Mouse (Mus musculus) heart, embryonic 14.5 days (tissue): ENCODE measurements around the gene Rnf19b. TPM values are rescaled to one million over a fixed set of nuclear protein-coding genes. Genes with fewer than 3 reads are reported as not detected.
A peak's percentile ranks its signal among the peaks of the same experiment; 100 is the strongest.

Experiments used
- ATAC-seq: fragments of 200-750 bp; cut with Nextera tagmentation; 2 replicates; pipeline ENCODE4 v1.8.0; 2017; ENCODE audit warnings: low read depth, moderate TSS enrichment; ENCODE audit not compliant: insufficient number of reproducible peaks, insufficient read depth, low FRiP score
- H3K27ac ChIP-seq, 2 experiments: fragments of 200-500 bp in 1 of 2; fragments of 300-500 bp in 1 of 2; sonication (generic) in 1 of 2; replicated peaks in 1 of 2; 2 replicates each; pipeline ENCODE4 v1.5.1; 2012 to 2014; ENCODE audit warnings: low read depth in 2 of 2, low read length in 2 of 2, control low read depth in 1 of 2, mild to moderate bottlenecking in 1 of 2, mixed read lengths in 1 of 2; ENCODE audit not compliant: control insufficient read depth in 1 of 2, insufficient read depth in 1 of 2
- H3K27me3 ChIP-seq: fragments of 300-500 bp; sonication (generic); 2 replicates; pipeline ENCODE4 v1.6.1; 2014; ENCODE audit warnings: mild to moderate bottlenecking, low read length, control low read depth; ENCODE audit not compliant: control insufficient read depth, insufficient read depth
- H3K36me3 ChIP-seq: fragments of 300-500 bp; sonication (generic); 2 replicates; pipeline ENCODE4 v1.6.1; 2014; ENCODE audit warnings: mild to moderate bottlenecking, control low read depth, low read length, mixed read lengths; ENCODE audit not compliant: control insufficient read depth, insufficient read depth
- H3K4me1 ChIP-seq, 2 experiments: fragments of 200-500 bp in 1 of 2; fragments of 300-500 bp in 1 of 2; sonication (generic) in 1 of 2; 2 replicates each; pipeline ENCODE4 v1.6.1; 2012 to 2014; ENCODE audit warnings: low read length in 2 of 2, control low read depth in 1 of 2, mixed read lengths in 1 of 2; ENCODE audit not compliant: control insufficient read depth in 2 of 2, insufficient read depth in 2 of 2
- H3K4me2 ChIP-seq: fragments of 300-500 bp; sonication (generic); 2 replicates; pipeline ENCODE4 v1.6.1; 2014; ENCODE audit warnings: mild to moderate bottlenecking, low read length
- H3K4me3 ChIP-seq, 2 experiments: fragments of 200-500 bp in 1 of 2; fragments of 300-500 bp in 1 of 2; sonication (generic) in 1 of 2; 2 replicates each; pipeline ENCODE4 v1.5.1; 2012 to 2014; ENCODE audit warnings: low read length in 2 of 2, mild to moderate bottlenecking in 2 of 2, control low read depth in 1 of 2, low read depth in 1 of 2, moderate library complexity in 1 of 2; ENCODE audit not compliant: control insufficient read depth in 1 of 2, insufficient read depth in 1 of 2
- H3K9ac ChIP-seq: fragments of 300-500 bp; sonication (generic); 2 replicates; pipeline ENCODE4 v1.6.1; 2014; ENCODE audit warnings: mild to moderate bottlenecking, low read length
- H3K9me3 ChIP-seq: fragments of 300-500 bp; sonication (generic); 2 replicates; pipeline ENCODE4 v1.6.1; 2016; ENCODE audit warnings: low read length, control low read depth; ENCODE audit not compliant: control insufficient read depth
- WGBS: fragments of 180-500 bp; shearing (Covaris S2); extraction: QIAGEN DNeasy Blood & Tissue Kit; methylation state at CpG from one replicate; pipeline ENCODE4 v1.1.7; 2014; 5-methylcytosine and 5-hydroxymethylcytosine counted together
- polyA plus RNA-seq: library from polyadenylated mRNA; unstranded; fragments of >200 nt; fragmentation: Nextera tagmentation; extraction: Ambion mirVana; gene quantifications from 2 replicates; pipeline ENCODE4 v1.2.1, GENCODE M21; 2014

Gene Rnf19b
- polyA plus RNA-seq: 8.2 and 9.0 TPM in 2 replicates

GRCm38 (mm10) chr4:129058207-129059092 is at the start of gene Rnf19b:
Rnf19b (plus strand) TSS chr4:129058271.
- under 1% methylated on average over 74 of the region's 107 CpGs for WGBS
- Histone ChIP-seq H3K9me3 (no peaks in the 10 kb centered on the region), H3K4me2 (peak within 1 kb of the TSS; percentile 100), H3K27me3 (no peaks in the 10 kb centered on the region), H3K9ac (peak within 1 kb of the TSS; percentile 91), H3K4me3 (peak within 1 kb of the TSS; percentile 88 to 91), H3K36me3 (no peaks in the 10 kb centered on the region), H3K4me1 (peaks cover 0 to 10% of the 10 kb centered on the region in 2 experiments; a peak in 2 of 4 replicates), H3K27ac (peak within 1 kb of the TSS; percentile 34 to 85; a peak in 3 of 4 replicates)
- peak; percentile 33 for ATAC-seq

DNA sequence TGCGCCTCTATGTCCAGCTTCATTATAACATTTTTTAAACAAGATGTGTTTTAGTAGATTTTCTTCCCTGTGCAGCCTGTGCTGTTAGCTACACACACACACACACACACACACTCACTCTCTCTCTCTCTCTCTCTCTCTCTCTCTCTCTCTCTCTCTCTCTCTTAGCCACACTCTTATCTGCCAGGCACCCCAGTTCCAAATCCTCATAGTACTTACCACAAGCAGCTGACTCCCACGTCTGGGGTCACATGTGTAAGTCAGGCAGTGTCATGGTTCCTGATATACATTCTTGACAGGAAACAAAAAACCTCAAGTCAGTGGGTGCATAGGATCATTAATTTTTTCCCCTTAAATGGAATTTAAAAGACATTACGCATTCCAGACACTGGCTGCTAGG is 49.4 kb upstream of the Rnf19b start:
- no peak overlapping the region for H3K4me3 ChIP-seq
- H3K27ac ChIP-seq: no peak overlapping the region
- no peak overlapping the region for H3K9ac ChIP-seq
- H3K4me2 ChIP-seq: no peak overlapping the region
- H3K4me1 ChIP-seq: peaks cover 20 to 23% of the 10 kb centered on the region in 2 experiments
- H3K9me3 ChIP-seq: no peaks in the 10 kb centered on the region
- H3K27me3 ChIP-seq: no peaks in the 10 kb centered on the region
- WGBS: 68% methylated on average over 3 of the region's 3 CpGs
- peaks cover 71% of the 10 kb centered on the region for H3K36me3 ChIP-seq
- ATAC-seq: no peak

- Histone ChIP-seq H3K9me3 (no peaks in the 10 kb centered on the region), H3K4me3 (no peak overlapping the region), H3K36me3 (peaks cover 64% of the 10 kb centered on the region), H3K27ac (peak overlapping the region; percentile 57 to 58; a peak in 3 of 4 replicates), H3K4me1 (peaks cover 20 to 23% of the 10 kb centered on the region in 2 experiments), H3K9ac (no peak overlapping the region; the same call in 1 of the 2 replicates), H3K27me3 (no peaks in the 10 kb centered on the region), H3K4me2 (no peak overlapping the region)
- WGBS: 56% methylated on average over 5 of the region's 5 CpGs
- no peak for ATAC-seq
These were observed 48.5 kb upstream of the Rnf19b start for GRCm38 (mm10) chr4:129009521-129009920.

GRCm38 (mm10) chr4:129011604-129012121 is 46.4 kb upstream of the Rnf19b start:
- Histone ChIP-seq H3K27ac (peak overlapping the region; percentile 50 to 51), H3K9me3 (no peaks in the 10 kb centered on the region), H3K36me3 (peaks cover 44% of the 10 kb centered on the region), H3K9ac (0 out of 2 replicates have a peak overlapping the region, but pooled peaks have one; percentile 49), H3K27me3 (no peaks in the 10 kb centered on the region), H3K4me2 (no peak overlapping the region), H3K4me3 (no peak overlapping the region), H3K4me1 (peaks cover 27 to 39% of the 10 kb centered on the region in 2 experiments)
- WGBS: 30% methylated on average over 15 of the region's 15 CpGs
- ATAC-seq: 0 out of 2 replicates have a peak, but pooled peaks have one; percentile 14

- H3K4me1 ChIP-seq: peaks cover 27 to 46% of the 10 kb centered on the region in 2 experiments
- no peak overlapping the region for H3K4me3 ChIP-seq
- H3K9me3 ChIP-seq: no peaks in the 10 kb centered on the region
- H3K27ac ChIP-seq: no peak overlapping the region
- no peak for ATAC-seq
- no peak overlapping the region for H3K4me2 ChIP-seq
- H3K36me3 ChIP-seq: peaks cover 28% of the 10 kb centered on the region
- WGBS: 39% methylated on average over 10 of the region's 10 CpGs
- no peak overlapping the region for H3K9ac ChIP-seq
- no peaks in the 10 kb centered on the region for H3K27me3 ChIP-seq
These were observed 44.8 kb upstream of the Rnf19b start for GRCm38 (mm10) chr4:129013151-129013864.

DNA sequence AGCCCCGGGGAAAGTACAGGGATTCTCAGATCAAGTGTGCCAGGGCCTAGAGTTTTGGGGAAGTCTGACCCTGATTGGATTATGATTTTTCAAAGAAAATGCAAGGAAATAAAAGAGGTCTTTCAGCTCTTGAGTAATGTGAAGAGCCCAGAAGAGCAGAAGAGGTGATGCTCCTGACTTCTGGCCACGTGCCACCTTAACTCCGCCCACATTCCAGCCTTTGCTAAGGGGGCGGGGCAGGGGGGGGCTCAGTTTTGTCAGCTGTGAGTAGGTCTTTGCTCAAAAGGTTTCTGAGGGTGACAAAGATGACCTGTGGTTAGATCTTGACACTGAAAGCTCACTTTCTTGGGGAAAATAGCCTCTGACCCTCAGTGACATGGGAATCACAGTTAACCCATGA is 41.7 kb upstream of the Rnf19b start:
- 0 out of 2 replicates have a peak, but pooled peaks cover 3% of the 10 kb centered on the region for H3K36me3 ChIP-seq
- H3K27me3 ChIP-seq: no peaks in the 10 kb centered on the region
- peaks cover 38 to 57% of the 10 kb centered on the region in 2 experiments for H3K4me1 ChIP-seq
- H3K9me3 ChIP-seq: no peaks in the 10 kb centered on the region
- H3K4me2 ChIP-seq: 0 out of 2 replicates have a peak overlapping the region, but pooled peaks have one; percentile 16
- WGBS: 25% methylated on average over 4 of the region's 4 CpGs
- H3K9ac ChIP-seq: no peak overlapping the region
- no peak overlapping the region for H3K27ac ChIP-seq
- no peak for ATAC-seq
- no peak overlapping the region for H3K4me3 ChIP-seq

- H3K36me3 ChIP-seq: no peaks in the 10 kb centered on the region
- no peaks in the 10 kb centered on the region for H3K27me3 ChIP-seq
- no peak for ATAC-seq
- 0 out of 2 replicates have a peak overlapping the region, but pooled peaks have one; percentile 11 for H3K9ac ChIP-seq
- 62% methylated on average over 10 of the region's 10 CpGs for WGBS
- H3K4me1 ChIP-seq: peaks cover 36 to 56% of the 10 kb centered on the region in 2 experiments
- H3K4me3 ChIP-seq: no peak overlapping the region
- H3K4me2 ChIP-seq: no peak overlapping the region
- no peaks in the 10 kb centered on the region for H3K9me3 ChIP-seq
- no peak overlapping the region for H3K27ac ChIP-seq
These were observed 40.9 kb upstream of the Rnf19b start for GRCm38 (mm10) chr4:129017150-129017549.
